Mouse (Mus musculus): ENCODE measurements at regions not wholly inside any gene's neighbourhood (a gene's known extent, or its start where the extent isn't known, plus 50 kb on each side); places are given as distances from the start of the nearest gene placed in this dataset.
A peak's percentile ranks its signal among the peaks of the same experiment; 100 is the strongest.

GRCm38 (mm10) chrX:92791023-92791346, 191.6 kb upstream of the Mageb18 start:
- H3K9me3 ChIP-seq (replicated peaks; ENCODE audit: control insufficient read depth, low read length), result no peaks in the 10 kb centered on the region
- H3K4me2 ChIP-seq (ENCODE audit: low read length), result no peak overlapping the region
- no peaks in the 10 kb centered on the region for H3K4me1 ChIP-seq (ENCODE audit: control insufficient read depth, insufficient read depth, low read length)
- DNase-seq (ENCODE audit: low spot score), result no peak
- H3K4me3 ChIP-seq (ENCODE audit: low read depth, low read length), result no peak overlapping the region
- no peak overlapping the region for H3K9ac ChIP-seq (ENCODE audit: low read length)
- WGBS, result 54% methylated on average over 4 of the region's 4 CpGs
- H3K27ac ChIP-seq (ENCODE audit: low read depth, low read length), result no peak overlapping the region
- no peaks in the 10 kb centered on the region for H3K27me3 ChIP-seq (replicated peaks; ENCODE audit: control insufficient read depth, insufficient read depth, low read length)
- H3K36me3 ChIP-seq (ENCODE audit: control insufficient read depth, insufficient read depth, low read length), result no peaks in the 10 kb centered on the region
- no peak; the same call in none of the 2 replicates for ATAC-seq

- no peaks in the 10 kb centered on the region for H3K27me3 ChIP-seq (replicated peaks; ENCODE audit: control insufficient read depth, insufficient read depth, low read length)
- no peaks in the 10 kb centered on the region for H3K9me3 ChIP-seq (replicated peaks; ENCODE audit: control insufficient read depth, low read length)
- H3K4me1 ChIP-seq (ENCODE audit: control insufficient read depth, insufficient read depth, low read length), result no peaks in the 10 kb centered on the region
- WGBS, result 38% methylated on average over 5 of the region's 5 CpGs
- peak; percentile 97 for ATAC-seq
- no peak overlapping the region for H3K27ac ChIP-seq (ENCODE audit: low read depth, low read length)
- no peak overlapping the region for H3K4me2 ChIP-seq (ENCODE audit: low read length)
- DNase-seq (ENCODE audit: low spot score), result peak; percentile 90
- no peak overlapping the region for H3K4me3 ChIP-seq (ENCODE audit: low read depth, low read length)
- no peaks in the 10 kb centered on the region for H3K36me3 ChIP-seq (ENCODE audit: control insufficient read depth, insufficient read depth, low read length)
- H3K9ac ChIP-seq (ENCODE audit: low read length), result no peak overlapping the region
Measured at GRCm38 (mm10) chrX:92790323-92791022, 191.1 kb upstream of the Mageb18 start.

GRCm38 (mm10) chrX:92786814-92787213, 187.4 kb upstream of the Mageb18 start:
- Histone ChIP-seq H3K4me3 (ENCODE audit: low read depth, low read length) (no peak overlapping the region), H3K27me3 (replicated peaks; ENCODE audit: control insufficient read depth, insufficient read depth, low read length) (no peaks in the 10 kb centered on the region), H3K27ac (ENCODE audit: low read depth, low read length) (no peak overlapping the region), H3K36me3 (ENCODE audit: control insufficient read depth, insufficient read depth, low read length) (no peaks in the 10 kb centered on the region), H3K4me2 (ENCODE audit: low read length) (no peak overlapping the region), H3K9me3 (replicated peaks; ENCODE audit: control insufficient read depth, low read length) (no peaks in the 10 kb centered on the region), H3K9ac (ENCODE audit: low read length) (no peak overlapping the region), H3K4me1 (ENCODE audit: control insufficient read depth, insufficient read depth, low read length) (no peaks in the 10 kb centered on the region)
- DNase-seq (ENCODE audit: low spot score) (no peak), ATAC-seq (no peak)
- 53% methylated on average over 2 of the region's 2 CpGs for WGBS

- DNase-seq (ENCODE audit: low spot score), result peak; percentile 26
Measured at GRCm38 (mm10) chrX:92740026-92740425, 140.7 kb upstream of the Mageb18 start.

GRCm38 (mm10) chrX:92710279-92710678, 110.9 kb upstream of the Mageb18 start:
- Histone ChIP-seq H3K27ac (ENCODE audit: low read depth, low read length) (no peak overlapping the region), H3K4me3 (ENCODE audit: low read depth, low read length) (no peak overlapping the region), H3K4me2 (ENCODE audit: low read length) (no peak overlapping the region), H3K4me1 (ENCODE audit: control insufficient read depth, insufficient read depth, low read length) (no peaks in the 10 kb centered on the region), H3K36me3 (ENCODE audit: control insufficient read depth, insufficient read depth, low read length) (no peaks in the 10 kb centered on the region), H3K27me3 (replicated peaks; ENCODE audit: control insufficient read depth, insufficient read depth, low read length) (no peaks in the 10 kb centered on the region), H3K9ac (ENCODE audit: low read length) (no peak overlapping the region), H3K9me3 (replicated peaks; ENCODE audit: control insufficient read depth, low read length) (no peaks in the 10 kb centered on the region)
- WGBS, result 27% methylated on average over 1 of the region's 1 CpGs
- ATAC-seq (peak; percentile 77; the same call in 1 of the 2 replicates), DNase-seq (ENCODE audit: low spot score) (peak; percentile 45)

More at GRCm38 (mm10) chrX:92740026-92740425, 140.7 kb upstream of the Mageb18 start:
- H3K9ac ChIP-seq (ENCODE audit: low read length), result no peak overlapping the region
- H3K4me3 ChIP-seq (ENCODE audit: low read depth, low read length), result no peak overlapping the region
- H3K4me1 ChIP-seq (ENCODE audit: control insufficient read depth, insufficient read depth, low read length), result no peaks in the 10 kb centered on the region
- H3K27me3 ChIP-seq (replicated peaks; ENCODE audit: control insufficient read depth, insufficient read depth, low read length), result no peaks in the 10 kb centered on the region
- 20% methylated on average over 2 of the region's 2 CpGs for WGBS
- H3K4me2 ChIP-seq (ENCODE audit: low read length), result no peak overlapping the region
- no peak for ATAC-seq
- H3K9me3 ChIP-seq (replicated peaks; ENCODE audit: control insufficient read depth, low read length), result no peaks in the 10 kb centered on the region
- no peak overlapping the region for H3K27ac ChIP-seq (ENCODE audit: low read depth, low read length)
- no peaks in the 10 kb centered on the region for H3K36me3 ChIP-seq (ENCODE audit: control insufficient read depth, insufficient read depth, low read length)

- no peak overlapping the region for H3K27ac ChIP-seq (ENCODE audit: low read depth, low read length)
- H3K4me1 ChIP-seq (ENCODE audit: control insufficient read depth, insufficient read depth, low read length), result no peaks in the 10 kb centered on the region
- H3K4me2 ChIP-seq (ENCODE audit: low read length), result no peak overlapping the region
- H3K27me3 ChIP-seq (replicated peaks; ENCODE audit: control insufficient read depth, insufficient read depth, low read length), result no peaks in the 10 kb centered on the region
- H3K9ac ChIP-seq (ENCODE audit: low read length), result no peak overlapping the region
- 86% methylated on average over 7 of the region's 7 CpGs for WGBS
- no peak overlapping the region for H3K4me3 ChIP-seq (ENCODE audit: low read depth, low read length)
- H3K9me3 ChIP-seq (replicated peaks; ENCODE audit: control insufficient read depth, low read length), result no peaks in the 10 kb centered on the region
- H3K36me3 ChIP-seq (ENCODE audit: control insufficient read depth, insufficient read depth, low read length), result no peaks in the 10 kb centered on the region
- DNase-seq (ENCODE audit: low spot score), result no peak
- no peak for ATAC-seq
Measured at GRCm38 (mm10) chrX:92679761-92680160, 80.4 kb upstream of the Mageb18 start.

- H3K9ac ChIP-seq (ENCODE audit: low read length), result no peak overlapping the region
- no peak for ATAC-seq
- H3K27ac ChIP-seq (ENCODE audit: low read depth, low read length), result no peak overlapping the region
- no peaks in the 10 kb centered on the region for H3K4me1 ChIP-seq (ENCODE audit: control insufficient read depth, insufficient read depth, low read length)
- H3K27me3 ChIP-seq (replicated peaks; ENCODE audit: control insufficient read depth, insufficient read depth, low read length), result no peaks in the 10 kb centered on the region
- H3K4me3 ChIP-seq (ENCODE audit: low read depth, low read length), result no peak overlapping the region
- WGBS, result 53% methylated on average over 2 of the region's 2 CpGs
- DNase-seq (ENCODE audit: low spot score), result peak; percentile 33
- H3K9me3 ChIP-seq (replicated peaks; ENCODE audit: control insufficient read depth, low read length), result no peaks in the 10 kb centered on the region
- H3K36me3 ChIP-seq (ENCODE audit: control insufficient read depth, insufficient read depth, low read length), result no peaks in the 10 kb centered on the region
- no peak overlapping the region for H3K4me2 ChIP-seq (ENCODE audit: low read length)
Measured at GRCm38 (mm10) chrX:92661168-92661567, 61.8 kb upstream of the Mageb18 start.

Measured in forebrain, embryonic 14.5 days (tissue).